Mouse (Mus musculus): ENCODE results near the gene Dut. TPM values are rescaled to one million over a fixed set of nuclear protein-coding genes. Genes with fewer than 3 reads are reported as not detected.

The Dut gene
- polyA plus RNA-seq, 1 experiment from 2014 or later, result 160 TPM

- Histone ChIP-seq H3K4me2 (replicated peaks) (no peak overlapping the region), H3K27me3 (no peaks in the 10 kb centered on the region), H3K27ac (replicated peaks) (no peak overlapping the region), H3K36me3 (no peaks in the 10 kb centered on the region), H3K9me3 (no peaks in the 10 kb centered on the region), H3K4me1 (no peaks in the 10 kb centered on the region), H3K9ac (replicated peaks) (no peak overlapping the region), H3K4me3 (no peak overlapping the region)
- ATAC-seq (ENCODE audit: low FRiP score, low read depth), result no peak
- WGBS, result 77% methylated on average over 10 of the region's 10 CpGs
Measured at GRCm38 (mm10) chr2:125290197-125290965, 43.4 kb downstream of the Dut start.

- WGBS, result 94% methylated on average over 1 of the region's 1 CpGs
- Histone ChIP-seq H3K27me3 (no peaks in the 10 kb centered on the region), H3K36me3 (no peaks in the 10 kb centered on the region), H3K27ac (replicated peaks) (no peak overlapping the region), H3K9me3 (no peaks in the 10 kb centered on the region), H3K4me2 (replicated peaks) (no peak overlapping the region), H3K4me3 (no peak overlapping the region), H3K4me1 (no peaks in the 10 kb centered on the region), H3K9ac (replicated peaks) (no peak overlapping the region)
- ATAC-seq (ENCODE audit: low FRiP score, low read depth), result no peak
Measured at GRCm38 (mm10) chr2:125291101-125291500, 44.1 kb downstream of the Dut start.

- H3K4me3 ChIP-seq, result no peak overlapping the region
- no peaks in the 10 kb centered on the region for H3K27me3 ChIP-seq
- no peaks in the 10 kb centered on the region for H3K4me1 ChIP-seq
- H3K9ac ChIP-seq (replicated peaks), result no peak overlapping the region
- H3K4me2 ChIP-seq (replicated peaks), result no peak overlapping the region
- H3K27ac ChIP-seq (replicated peaks), result no peak overlapping the region
- no peaks in the 10 kb centered on the region for H3K36me3 ChIP-seq
- ATAC-seq (ENCODE audit: low FRiP score, low read depth), result no peak
- WGBS, result 91% methylated on average over 7 of the region's 7 CpGs
- H3K9me3 ChIP-seq, result no peaks in the 10 kb centered on the region
Measured at GRCm38 (mm10) chr2:125292616-125293015, 45.6 kb downstream of the Dut start.

- H3K4me2 ChIP-seq (replicated peaks), result no peak overlapping the region
- H3K4me1 ChIP-seq, result no peaks in the 10 kb centered on the region
- H3K9me3 ChIP-seq, result no peaks in the 10 kb centered on the region
- H3K4me3 ChIP-seq, result no peak overlapping the region
- no peaks in the 10 kb centered on the region for H3K27me3 ChIP-seq
- 87% methylated on average over 5 of the region's 5 CpGs for WGBS
- H3K9ac ChIP-seq (replicated peaks), result no peak overlapping the region
- no peak for ATAC-seq (ENCODE audit: low FRiP score, low read depth)
- no peak overlapping the region for H3K27ac ChIP-seq (replicated peaks)
- no peaks in the 10 kb centered on the region for H3K36me3 ChIP-seq
Measured at GRCm38 (mm10) chr2:125293969-125294491, 47.0 kb downstream of the Dut start.

GRCm38 (mm10) chr2:125295526-125295925 is 48.5 kb downstream of the Dut start:
- Histone ChIP-seq H3K27ac (replicated peaks) (no peak overlapping the region), H3K4me1 (no peaks in the 10 kb centered on the region), H3K36me3 (no peaks in the 10 kb centered on the region), H3K4me2 (replicated peaks) (no peak overlapping the region), H3K9ac (replicated peaks) (no peak overlapping the region), H3K4me3 (no peak overlapping the region), H3K9me3 (no peaks in the 10 kb centered on the region), H3K27me3 (no peaks in the 10 kb centered on the region)
- 91% methylated on average over 3 of the region's 3 CpGs for WGBS
- no peak for ATAC-seq (ENCODE audit: low FRiP score, low read depth)

- 95% methylated on average over 1 of the region's 1 CpGs for WGBS
- Histone ChIP-seq H3K4me2 (replicated peaks) (no peak overlapping the region), H3K9me3 (no peaks in the 10 kb centered on the region), H3K27ac (replicated peaks) (no peak overlapping the region), H3K4me1 (no peaks in the 10 kb centered on the region), H3K27me3 (no peaks in the 10 kb centered on the region), H3K9ac (replicated peaks) (no peak overlapping the region), H3K4me3 (no peak overlapping the region), H3K36me3 (0 out of 2 replicates have a peak, but pooled peaks cover 13% of the 10 kb centered on the region)
- ATAC-seq (ENCODE audit: low FRiP score, low read depth), result no peak
Measured at GRCm38 (mm10) chr2:125298841-125299240, 51.9 kb downstream of the Dut start.

- H3K4me2 ChIP-seq (replicated peaks), result no peak overlapping the region
- no peak for ATAC-seq (ENCODE audit: low FRiP score, low read depth)
- no peak overlapping the region for H3K9ac ChIP-seq (replicated peaks)
- 0 out of 2 replicates have a peak, but pooled peaks cover 20% of the 10 kb centered on the region for H3K36me3 ChIP-seq
- H3K4me1 ChIP-seq, result no peaks in the 10 kb centered on the region
- 57% methylated on average over 9 of the region's 9 CpGs for WGBS
- H3K9me3 ChIP-seq, result no peaks in the 10 kb centered on the region
- no peak overlapping the region for H3K4me3 ChIP-seq
- H3K27ac ChIP-seq (replicated peaks), result no peak overlapping the region
- H3K27me3 ChIP-seq, result no peaks in the 10 kb centered on the region
Measured at GRCm38 (mm10) chr2:125301877-125302624, 55.1 kb downstream of the Dut start.

- no peak for ATAC-seq (ENCODE audit: low FRiP score, low read depth)
- no peaks in the 10 kb centered on the region for H3K27me3 ChIP-seq
- no peaks in the 10 kb centered on the region for H3K4me1 ChIP-seq
- no peak overlapping the region for H3K9ac ChIP-seq (replicated peaks)
- H3K27ac ChIP-seq (replicated peaks), result no peak overlapping the region
- WGBS, result 84% methylated on average over 8 of the region's 8 CpGs
- no peaks in the 10 kb centered on the region for H3K9me3 ChIP-seq
- H3K4me3 ChIP-seq, result no peak overlapping the region
- no peak overlapping the region for H3K4me2 ChIP-seq (replicated peaks)
- H3K36me3 ChIP-seq, result 0 out of 2 replicates have a peak, but pooled peaks cover 20% of the 10 kb centered on the region
Measured at GRCm38 (mm10) chr2:125302625-125302924, 55.6 kb downstream of the Dut start.

- Histone ChIP-seq H3K36me3 (peaks cover 25% of the 10 kb centered on the region; the same call in 1 of the 2 replicates), H3K9me3 (no peaks in the 10 kb centered on the region), H3K4me1 (no peaks in the 10 kb centered on the region), H3K4me2 (replicated peaks) (no peak overlapping the region), H3K27me3 (no peaks in the 10 kb centered on the region), H3K9ac (replicated peaks) (no peak overlapping the region), H3K4me3 (no peak overlapping the region), H3K27ac (replicated peaks) (no peak overlapping the region)
- WGBS, result 77% methylated on average over 5 of the region's 5 CpGs
- ATAC-seq (ENCODE audit: low FRiP score, low read depth), result no peak
Measured at GRCm38 (mm10) chr2:125303764-125304384, 56.9 kb downstream of the Dut start.

- Histone ChIP-seq H3K9ac (replicated peaks) (no peak overlapping the region), H3K4me1 (no peaks in the 10 kb centered on the region), H3K9me3 (no peaks in the 10 kb centered on the region), H3K4me2 (replicated peaks) (no peak overlapping the region), H3K36me3 (peaks cover 33% of the 10 kb centered on the region), H3K27me3 (no peaks in the 10 kb centered on the region), H3K27ac (replicated peaks) (no peak overlapping the region), H3K4me3 (no peak overlapping the region)
- 95% methylated on average over 3 of the region's 3 CpGs for WGBS
- no peak for ATAC-seq (ENCODE audit: low FRiP score, low read depth)
Measured at GRCm38 (mm10) chr2:125304746-125305145, 57.8 kb downstream of the Dut start.

GRCm38 (mm10) chr2:125305671-125306070 is 58.7 kb downstream of the Dut start:
- Histone ChIP-seq H3K36me3 (peaks cover 33% of the 10 kb centered on the region), H3K27me3 (no peaks in the 10 kb centered on the region), H3K4me3 (no peak overlapping the region), H3K4me1 (no peaks in the 10 kb centered on the region), H3K4me2 (replicated peaks) (no peak overlapping the region), H3K9me3 (no peaks in the 10 kb centered on the region), H3K27ac (replicated peaks) (no peak overlapping the region), H3K9ac (replicated peaks) (no peak overlapping the region)
- WGBS, result 91% methylated on average over 3 of the region's 3 CpGs
- ATAC-seq (ENCODE audit: low FRiP score, low read depth), result no peak
